Mouse (Mus musculus) lung, adult 2 months (tissue): ENCODE measurements around the gene Gm20388.

Experiments
- CTCF ChIP-seq: fragments of 200-500 bp; IDR thresholded peaks from 2 replicates; pipeline ENCODE4 v1.5.1; 2011; ENCODE audit warnings: mild to moderate bottlenecking, low read length, control low read depth; ENCODE audit not compliant: insufficient read depth
- POLR2A ChIP-seq: fragments of 200-500 bp; IDR thresholded peaks from 2 replicates; pipeline ENCODE4 v1.6.1; 2011; ENCODE audit warnings: low read depth, mild to moderate bottlenecking, control low read depth, low read length, borderline replicate concordance; ENCODE audit errors: extremely low read depth

DNA sequence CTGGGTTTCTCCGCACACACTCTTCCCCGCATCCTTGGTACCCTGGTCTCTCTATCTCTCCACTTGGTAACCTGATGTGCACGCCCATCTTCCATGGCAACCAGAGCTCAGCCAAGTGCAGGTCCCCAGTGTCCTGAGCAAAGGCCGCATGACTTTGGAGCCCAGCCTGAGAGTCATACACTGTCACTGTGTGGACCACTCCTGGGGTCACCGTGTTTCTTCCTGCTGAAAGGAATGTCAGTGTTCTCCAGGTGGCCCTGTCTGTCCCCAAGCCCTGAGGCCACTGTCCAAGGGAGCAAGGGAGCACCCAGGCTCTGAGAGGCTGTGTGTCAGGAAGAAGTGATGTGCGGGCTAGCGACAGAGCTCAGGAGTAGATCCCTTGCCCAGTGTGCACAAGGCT, 27.4 kb upstream of the Gm20388 start:
- TF ChIP-seq CTCF = no peak
- no peak for TF ChIP-seq POLR2A
